Mouse (Mus musculus) olfactory bulb, adult 2 months (tissue): ENCODE results near the gene Ak5.

Source experiments
- CTCF ChIP-seq: fragments of 200-500 bp; IDR thresholded peaks from 2 replicates; pipeline ENCODE4 v1.5.1; 2012; ENCODE audit warnings: low read depth, mild to moderate bottlenecking, low read length, moderate library complexity; ENCODE audit not compliant: insufficient read depth
- POLR2A ChIP-seq: fragments of 200-500 bp; IDR thresholded peaks from 2 replicates; pipeline ENCODE4 v1.6.1; 2012; ENCODE audit warnings: mild to moderate bottlenecking, low read depth, low read length, moderate library complexity; ENCODE audit not compliant: insufficient read depth

DNA sequence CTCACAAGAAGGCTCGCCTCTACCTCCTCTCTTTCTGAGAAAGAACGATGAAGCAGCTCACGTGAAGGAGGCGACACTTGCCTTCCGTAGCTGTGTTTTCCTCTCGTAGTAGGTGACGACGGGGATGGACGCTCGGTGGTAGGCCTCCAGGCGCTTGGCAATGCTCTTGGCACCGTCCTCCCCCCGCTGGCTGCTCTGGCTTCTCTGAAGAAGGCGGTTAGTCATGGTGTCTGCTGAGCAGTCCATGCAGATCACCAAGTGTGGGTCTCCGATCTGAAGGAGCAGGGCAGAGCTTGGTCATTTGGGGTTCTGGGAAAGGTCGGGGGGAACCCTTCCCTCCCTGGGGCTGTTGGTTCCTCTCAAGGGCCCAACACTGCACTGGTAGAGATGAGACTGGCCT lies 195.5 kb downstream of the Ak5 start:
- TF ChIP-seq CTCF = no peak
- TF ChIP-seq POLR2A = no peak
